Mouse (Mus musculus): ENCODE data around the gene Creg2.
"Not testable (repeated sequence)": the region's sequence is repeated elsewhere in the genome, so short reads cannot be mapped to it uniquely, and the experiment has no call there.

The Creg2 gene

GRCm38 (mm10) chr1:39651241-39651548 is at the start of gene Creg2:
Creg2 (minus strand) TSS chr1:39651474.
- DNase-seq, result no peak

- no peak for DNase-seq
These were observed 49.5 kb upstream of the Creg2 start for GRCm38 (mm10) chr1:39700599-39701273.

GRCm38 (mm10) chr1:39698456-39698855 is 47.2 kb upstream of the Creg2 start:
- DNase-seq, result no peak

DNA sequence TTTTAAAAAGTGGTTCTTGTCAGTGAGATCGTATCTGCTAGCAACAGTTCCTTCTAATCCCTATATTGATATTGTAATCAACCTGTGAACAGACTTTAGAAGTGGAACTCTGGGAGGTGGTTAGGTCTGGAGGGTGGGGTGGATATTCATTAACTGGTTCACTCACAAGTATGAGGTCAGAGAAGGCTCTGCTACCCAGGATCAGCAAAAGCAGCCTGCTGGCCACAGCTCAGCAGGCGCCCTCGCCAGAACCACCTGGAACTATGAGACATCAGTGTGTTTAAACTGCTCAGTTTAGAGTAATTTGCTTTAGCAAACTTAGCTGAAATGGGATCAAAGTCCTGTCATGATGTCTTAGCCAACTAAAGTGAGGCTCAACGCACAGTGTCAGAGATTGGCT is 43.9 kb upstream of the Creg2 start:
- no peak for DNase-seq

DNA sequence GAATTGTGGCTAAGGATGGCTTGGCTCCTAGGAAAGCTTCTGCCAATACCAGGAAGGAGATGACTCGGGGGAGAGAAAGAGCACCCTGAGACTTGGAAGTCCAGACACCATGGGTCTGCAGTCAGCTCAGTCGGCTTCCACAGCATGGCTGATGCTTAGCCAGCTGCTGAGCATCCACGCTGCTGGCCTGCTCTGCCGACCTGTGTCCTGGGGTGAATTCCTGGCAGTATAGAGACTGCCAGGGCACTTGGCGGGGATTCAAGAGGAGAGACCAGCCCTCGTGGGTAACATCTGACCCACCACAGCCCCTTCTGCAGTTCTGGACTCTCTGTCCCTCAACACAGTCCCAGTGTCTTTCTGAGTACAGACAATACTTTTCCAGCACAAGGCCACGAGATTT is 43.5 kb upstream of the Creg2 start:
- DNase-seq, result no peak

DNA sequence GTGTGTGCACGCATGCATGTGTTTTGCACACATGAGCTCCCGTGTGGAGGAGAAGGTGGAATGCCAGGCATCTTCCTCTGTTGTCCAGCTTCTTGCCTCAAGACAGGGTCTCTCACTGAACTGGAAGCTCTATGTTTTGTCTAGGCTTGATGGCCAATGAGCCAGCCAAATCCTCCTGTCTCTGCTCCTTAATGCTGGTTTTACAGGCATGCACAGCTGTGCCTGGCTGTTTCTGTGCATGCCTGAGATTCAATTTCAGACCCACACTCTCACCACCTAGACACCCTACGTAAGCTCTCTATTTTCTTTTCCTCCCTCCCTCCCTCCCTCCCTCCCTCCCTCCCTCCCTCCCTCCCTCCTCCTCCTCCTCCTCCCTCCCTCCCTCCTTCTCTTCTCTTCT is 40.7 kb upstream of the Creg2 start:
- no peak for DNase-seq

DNA sequence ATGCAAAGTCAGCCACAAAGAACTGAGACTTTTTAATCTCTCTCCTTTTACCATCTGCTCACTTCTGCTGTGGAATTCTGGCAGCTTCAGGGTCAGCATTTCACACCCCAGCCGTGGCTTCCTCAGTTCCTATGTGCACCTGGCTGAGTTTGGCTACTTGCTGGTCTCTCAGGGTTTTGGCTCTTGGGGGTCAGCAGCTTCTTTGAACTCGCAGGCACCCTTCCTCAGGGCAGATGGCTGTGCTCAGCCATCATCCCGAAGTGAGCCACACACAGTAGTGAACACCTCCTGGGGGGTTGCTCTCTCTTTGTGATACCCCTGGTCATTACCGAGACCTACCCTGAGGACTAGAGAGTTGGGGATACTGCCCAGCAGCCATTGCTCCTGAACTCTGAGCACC is 39.8 kb upstream of the Creg2 start:
- DNase-seq, result no peak

DNA sequence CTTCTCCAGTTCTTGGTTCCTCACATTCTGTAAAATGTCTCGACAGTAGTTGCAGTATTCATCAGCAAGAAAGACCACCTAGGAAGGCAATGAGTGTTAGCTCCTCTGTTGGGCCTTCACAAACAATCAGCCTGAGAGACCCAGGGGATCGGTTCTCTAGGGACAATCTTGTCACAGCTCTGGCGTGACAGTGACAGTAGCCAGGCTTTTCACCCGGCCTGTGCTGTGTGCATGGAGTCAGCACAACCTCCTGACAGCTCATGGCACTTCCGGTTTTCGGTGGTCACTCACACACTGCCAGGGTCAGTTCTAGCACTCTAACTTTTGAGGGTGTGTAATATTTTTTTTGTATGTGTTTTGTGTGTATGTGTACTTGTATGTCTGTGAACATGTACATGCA is 37.3 kb upstream of the Creg2 start:
- no peak for DNase-seq

- no peak for DNase-seq
These were observed 36.0 kb upstream of the Creg2 start for GRCm38 (mm10) chr1:39687279-39687678.

DNA sequence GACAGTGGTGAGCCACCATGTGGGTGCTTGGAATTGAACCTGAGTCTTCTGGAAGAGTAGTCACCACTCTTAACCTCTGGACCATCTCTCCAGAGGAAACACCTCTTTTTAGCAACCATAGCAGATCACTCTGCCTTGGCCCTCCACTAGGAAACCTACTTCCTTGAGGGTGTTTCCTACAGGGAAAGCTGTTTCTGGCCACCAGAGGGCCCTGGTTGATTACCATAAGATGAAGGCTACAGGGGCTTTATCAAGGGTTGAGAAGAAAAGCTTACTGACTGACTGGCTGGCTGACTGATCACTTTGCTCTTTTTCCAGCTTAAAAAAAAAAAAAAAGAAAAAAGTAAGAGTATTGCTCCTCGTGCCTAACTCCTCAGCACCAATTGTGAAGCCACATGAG is 34.6 kb upstream of the Creg2 start:
- peak; percentile 34 to 61 for DNase-seq

GRCm38 (mm10) chr1:39681638-39682037 is 30.4 kb upstream of the Creg2 start:
- no peak for DNase-seq

DNA sequence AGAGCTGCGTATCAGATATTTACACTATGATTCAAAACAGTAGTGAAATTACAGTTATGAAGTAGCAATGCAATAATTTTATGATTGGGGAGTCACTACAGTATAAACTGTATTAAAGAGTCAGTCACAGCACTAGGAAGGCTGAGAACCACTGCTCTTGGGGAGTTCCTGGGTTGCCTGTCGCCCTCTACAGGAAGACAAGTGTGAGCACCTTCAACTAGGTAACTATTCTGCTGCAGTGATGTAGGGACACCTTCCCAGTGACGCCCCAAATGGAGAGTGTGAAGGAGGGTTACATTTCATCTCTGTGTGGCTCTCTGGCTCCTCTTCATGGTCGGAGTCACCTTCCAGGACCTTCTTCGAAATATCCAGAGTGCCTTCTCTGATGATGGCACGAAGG is 29.3 kb upstream of the Creg2 start:
- DNase-seq, result no peak

DNA sequence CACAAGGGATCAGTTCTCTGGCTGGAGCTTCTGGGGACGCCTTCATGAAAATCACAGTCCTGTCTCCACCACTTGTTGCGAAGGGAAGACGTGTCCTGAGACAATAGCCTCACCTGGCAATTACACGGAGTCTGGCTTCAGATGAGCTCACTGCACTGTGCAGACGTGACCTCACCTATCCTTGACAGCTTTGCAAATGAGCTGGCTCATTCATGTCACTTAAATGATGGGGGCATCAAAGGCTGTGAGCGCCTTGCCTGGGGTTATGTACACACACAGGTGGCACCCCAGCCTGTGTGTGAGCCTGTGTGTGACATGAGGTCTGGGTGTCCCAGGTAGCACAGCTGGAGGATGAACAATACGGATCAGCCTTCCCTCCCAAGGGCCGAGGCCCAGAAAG is 27.6 kb upstream of the Creg2 start:
- no peak for DNase-seq

DNA sequence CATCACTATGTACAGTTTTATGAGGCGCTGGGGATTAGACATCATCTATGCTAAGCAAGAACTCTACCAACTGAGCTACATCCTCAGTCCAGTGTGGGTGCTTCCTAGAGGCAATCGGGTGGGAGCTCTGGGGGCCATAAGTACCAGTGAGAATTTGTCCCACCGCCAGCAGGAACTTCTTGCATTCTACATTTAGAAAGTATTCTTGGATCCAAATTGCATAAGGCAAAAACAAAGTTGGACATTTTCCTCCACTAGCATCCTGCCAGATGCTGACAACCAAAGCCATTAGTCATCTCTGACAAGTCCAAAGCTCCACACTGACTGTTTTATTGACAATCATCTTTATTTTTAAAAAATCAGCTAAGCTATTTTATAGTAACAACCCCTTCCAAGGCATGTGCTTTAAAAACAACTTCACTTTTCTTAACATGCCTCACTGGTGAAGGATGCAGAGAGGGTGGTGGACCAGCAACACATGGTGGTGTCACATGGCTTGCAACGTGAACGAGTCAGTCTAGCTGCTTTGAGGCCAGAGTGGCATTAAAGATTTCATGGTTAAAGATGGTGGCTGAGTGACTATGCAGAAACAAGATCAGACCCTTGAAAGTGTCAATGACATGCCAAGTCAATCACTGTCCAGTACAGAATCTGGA is 25.1 kb upstream of the Creg2 start:
- DNase-seq, result no peak

DNA sequence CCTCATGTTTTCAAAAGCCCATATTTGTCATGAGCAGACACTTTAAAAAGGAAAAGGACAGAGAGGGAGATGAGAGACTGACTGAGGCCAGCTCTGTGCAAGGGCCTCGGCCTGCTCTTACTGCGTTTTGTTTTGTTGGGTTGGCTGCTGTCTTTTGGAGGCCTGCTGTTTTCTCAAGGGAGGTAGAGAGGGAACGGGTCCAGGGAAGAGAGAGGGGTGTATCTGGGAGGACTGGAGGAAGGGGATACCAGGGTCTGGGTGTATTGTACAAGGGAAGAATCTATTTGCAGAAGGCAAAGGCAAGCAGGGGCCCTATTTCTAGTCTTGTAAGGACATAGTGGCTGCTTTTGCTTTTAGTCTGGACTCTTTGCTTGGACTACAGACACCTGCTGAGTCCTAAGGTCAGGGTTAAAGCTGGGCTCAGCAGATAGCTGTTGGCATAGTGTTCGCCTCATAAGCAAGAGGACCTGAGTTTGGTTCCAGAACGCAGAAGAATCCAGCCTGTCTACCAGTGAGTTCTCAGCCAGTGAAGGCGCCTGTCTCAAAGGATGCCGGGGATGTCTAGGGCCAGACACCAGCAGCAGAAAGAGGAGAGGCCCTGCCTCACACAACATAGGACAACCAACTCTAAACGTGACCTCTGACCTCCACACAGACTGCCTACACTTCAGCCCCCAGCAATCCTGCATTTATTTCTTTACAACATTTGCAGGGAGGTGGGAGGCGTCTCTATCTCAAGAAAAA is 21.3 kb upstream of the Creg2 start:
- no peak for DNase-seq

DNA sequence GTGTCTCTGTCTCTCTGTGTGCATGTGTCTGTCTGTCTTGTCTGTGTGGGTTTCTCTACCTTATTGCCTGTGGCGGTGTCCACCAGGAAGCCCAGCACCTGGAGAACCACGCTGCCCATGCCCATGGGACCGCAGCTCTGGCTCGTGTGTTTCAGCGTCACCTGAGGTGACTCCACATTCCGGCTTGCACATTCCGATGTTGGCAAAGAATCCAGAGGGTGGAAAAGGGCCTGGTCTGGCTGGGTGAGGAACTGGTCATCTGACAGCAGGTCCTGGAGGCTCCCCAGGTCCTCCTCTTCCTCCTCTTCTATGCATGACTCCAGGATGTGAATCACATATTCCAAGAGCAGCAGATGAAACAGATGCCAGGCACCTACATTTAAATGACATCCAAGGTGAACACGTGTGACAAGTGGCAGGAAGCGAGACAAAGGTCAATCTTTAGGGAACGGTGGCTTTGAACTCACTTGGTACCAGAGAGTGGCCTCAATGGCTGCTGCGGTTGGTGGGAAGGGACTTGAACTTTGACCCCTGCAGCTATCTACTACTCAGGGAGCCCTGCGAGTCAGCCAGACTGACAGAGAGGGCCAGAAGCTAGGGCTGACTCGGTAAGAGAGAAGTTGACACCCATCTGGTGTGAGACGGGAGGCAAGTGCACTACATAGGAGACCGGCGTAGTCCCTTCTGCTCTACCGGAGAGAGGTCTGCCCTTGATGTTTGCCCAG is 19.1 kb upstream of the Creg2 start:
- DNase-seq, result no peak

DNA sequence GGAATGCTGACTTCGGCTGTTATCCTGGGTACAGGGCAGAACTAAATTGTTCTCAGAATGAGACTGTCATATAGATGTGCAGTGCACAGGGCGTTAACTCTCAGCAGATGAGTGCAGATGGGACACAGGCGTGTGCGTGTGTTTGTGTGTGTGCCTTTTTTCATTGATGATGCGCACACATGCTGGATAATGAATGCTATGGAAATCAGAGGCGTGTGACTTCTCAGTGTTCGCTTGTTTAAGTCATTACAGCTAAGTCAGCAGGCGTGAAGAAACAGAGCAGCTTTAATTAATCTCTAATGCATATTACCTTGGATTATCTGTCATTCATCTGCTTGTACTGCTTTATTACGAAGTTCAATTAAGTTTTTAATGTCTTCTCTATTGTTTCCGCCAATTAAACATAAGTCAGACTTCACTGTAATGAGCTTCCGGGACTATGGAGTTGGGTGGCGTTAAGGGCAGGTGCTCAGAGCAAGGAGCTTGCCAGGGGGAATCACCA is 15.5 kb upstream of the Creg2 start:
- no peak for DNase-seq

DNA sequence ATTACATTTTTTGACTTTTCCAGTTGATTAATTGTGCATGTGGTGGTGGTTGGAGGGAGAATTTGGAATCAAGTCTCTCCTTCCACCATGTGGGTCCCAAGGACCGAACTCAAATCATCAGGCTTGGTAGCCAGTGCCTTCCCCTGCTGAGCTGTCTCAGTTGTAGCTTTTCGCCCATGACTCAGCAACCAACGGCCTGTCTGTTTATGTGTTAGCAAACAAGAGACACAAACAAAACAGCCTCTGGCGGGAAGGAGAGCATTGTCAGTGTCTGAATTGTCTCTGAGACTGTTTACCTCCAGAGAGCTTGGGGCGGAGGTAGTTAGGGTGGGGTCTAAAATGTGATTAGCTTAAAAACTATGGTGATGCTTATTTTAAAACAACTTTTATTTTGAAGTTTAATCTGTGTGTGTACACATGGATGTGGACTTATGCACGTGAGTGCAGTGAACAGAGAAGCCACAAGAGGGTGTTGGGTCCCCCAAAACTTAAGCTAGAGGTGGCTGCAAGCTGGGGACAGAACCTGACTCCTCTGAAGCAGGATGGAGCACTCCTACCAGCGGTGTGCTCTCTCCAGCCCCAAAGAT is 12.9 kb upstream of the Creg2 start:
- no peak for DNase-seq

- DNase-seq, result no peak
These were observed 11.8 kb upstream of the Creg2 start for GRCm38 (mm10) chr1:39663050-39663449.

DNA sequence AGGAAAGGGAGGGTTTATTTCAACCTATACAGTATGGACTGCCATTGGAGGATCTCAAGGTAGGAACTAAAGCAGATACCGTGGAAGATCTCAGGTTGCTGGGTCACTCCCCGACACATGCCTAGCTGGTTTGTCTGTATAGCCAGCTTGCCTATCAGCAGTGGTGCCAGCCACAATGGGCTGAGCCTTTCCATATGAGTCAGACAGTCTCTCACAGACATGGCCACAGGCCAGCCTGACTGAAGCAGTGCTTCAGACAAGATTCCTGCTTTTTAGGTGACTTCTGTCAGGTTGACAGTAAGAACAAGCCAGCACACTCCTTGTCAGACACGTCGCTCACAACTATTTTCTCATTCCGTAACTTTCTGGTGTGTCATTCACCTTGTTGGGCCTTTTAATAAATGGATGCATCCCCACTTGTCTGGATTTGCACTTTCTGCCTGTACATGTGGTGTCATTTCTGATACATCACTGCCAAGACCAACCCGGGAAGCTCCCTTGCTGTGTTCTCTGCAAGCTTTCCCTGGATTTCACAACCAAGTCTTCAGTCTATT is 5.8 kb upstream of the Creg2 start:
- DNase-seq, result no peak

DNA sequence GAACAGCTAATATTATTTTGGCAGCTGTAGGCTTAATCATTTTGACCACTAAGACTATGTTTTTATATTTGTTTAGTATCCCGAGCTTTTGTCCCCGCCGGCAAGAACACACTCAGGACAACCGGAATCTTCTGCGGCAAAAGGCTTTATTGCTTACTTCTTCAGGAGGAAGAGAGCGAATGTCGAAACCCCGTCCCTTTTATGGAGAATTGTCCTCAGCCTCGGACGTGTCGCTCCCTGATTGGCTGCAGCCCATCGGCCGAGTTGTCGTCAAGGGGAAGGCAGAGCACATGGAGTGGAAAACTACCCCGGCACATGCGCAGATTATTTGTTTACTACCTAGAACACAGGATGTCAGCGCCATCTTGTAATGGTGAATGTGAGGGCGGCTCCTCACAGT is 3.6 kb upstream of the Creg2 start:
- DNase-seq, result not testable (repeated sequence)

DNA sequence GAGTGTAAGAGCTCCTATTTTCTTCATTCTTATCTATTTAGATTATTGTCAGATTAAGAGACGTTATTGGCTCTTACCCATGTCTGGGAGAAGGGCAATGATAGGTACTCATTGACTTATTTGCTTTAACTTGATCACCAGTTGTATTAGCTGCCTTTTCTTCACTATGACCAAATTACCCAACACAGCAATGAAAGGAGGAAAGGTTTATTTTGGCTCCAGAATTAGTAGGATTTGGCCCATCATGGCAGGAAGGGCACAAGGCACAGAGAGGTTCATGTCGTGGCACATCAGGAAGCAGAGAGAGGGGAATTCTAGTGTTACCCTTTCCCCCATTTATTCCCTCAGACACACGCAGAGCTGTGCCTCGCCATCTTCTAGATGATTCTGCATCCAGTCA is 1.8 kb upstream of the Creg2 start:
- no peak for DNase-seq

Data from spleen, adult 18-20 months (tissue).